Mouse (Mus musculus) kidney, adult 2 months (tissue): Measurements from ENCODE around the gene BC048562.

Experiments used
- CTCF ChIP-seq: fragments of 200-500 bp; conservative IDR thresholded peaks from 2 replicates; pipeline ENCODE4 v1.5.1; 2011; ENCODE audit warnings: low read depth, mild to moderate bottlenecking, control low read depth, low read length, moderate library complexity, mixed read lengths; ENCODE audit not compliant: insufficient read depth, insufficient read length
- POLR2A ChIP-seq: fragments of 200-500 bp; IDR thresholded peaks from one replicate; pipeline ENCODE4 v1.6.1; 2011; ENCODE audit warnings: low read depth, low read length, control low read depth

GRCm38 (mm10) chr9:108394191-108394590 is 42.1 kb upstream of the BC048562 start:
- TF ChIP-seq CTCF (no peak), POLR2A (no peak)
